Mouse (Mus musculus): ENCODE data around the gene Dpp9. TPM values are rescaled to one million over a fixed set of nuclear protein-coding genes. Genes with fewer than 3 reads are reported as not detected.

The Dpp9 gene
- polyA plus RNA-seq, 1 experiment from 2014 or later, result 22.4 TPM

GRCm38 (mm10) chr17:56229943-56230342 lies 11.2 kb upstream of the Dpp9 start:
- no peak overlapping the region for H3K4me2 ChIP-seq
- H3K36me3 ChIP-seq, result no peaks in the 10 kb centered on the region
- H3K4me1 ChIP-seq, result 0 out of 2 replicates have a peak, but pooled peaks cover 5% of the 10 kb centered on the region
- ATAC-seq (ENCODE audit: extremely low read depth, insufficient number of reproducible peaks, low FRiP score, low TSS enrichment), result no peak
- 56% methylated on average over 10 of the region's 10 CpGs for WGBS
- peaks cover 23% of the 10 kb centered on the region for H3K27me3 ChIP-seq (replicated peaks)
- no peak overlapping the region for H3K9ac ChIP-seq
- no peak overlapping the region for H3K27ac ChIP-seq (replicated peaks)
- no peak overlapping the region for H3K4me3 ChIP-seq
- no peaks in the 10 kb centered on the region for H3K9me3 ChIP-seq

DNA sequence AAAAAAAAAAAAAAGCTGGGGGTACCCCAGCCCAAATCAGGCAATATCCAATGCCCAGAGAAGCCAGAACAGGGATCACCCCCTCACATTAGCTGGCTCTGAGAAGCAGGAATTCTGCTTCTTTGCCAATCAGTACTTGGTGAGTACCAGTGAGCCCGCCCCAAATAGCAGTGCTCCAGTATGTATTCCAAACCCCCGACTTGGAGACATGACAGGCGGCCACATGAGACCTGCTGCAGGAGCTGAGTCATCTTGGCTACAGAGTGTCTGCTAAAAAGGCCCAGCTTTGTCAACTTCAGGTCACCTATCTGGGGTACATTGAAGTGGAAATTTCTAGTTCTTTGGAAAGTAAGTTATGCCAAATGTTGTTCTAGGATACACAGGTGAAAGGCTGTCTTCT lies 7.9 kb upstream of the Dpp9 start:
- no peak for ATAC-seq (ENCODE audit: extremely low read depth, insufficient number of reproducible peaks, low FRiP score, low TSS enrichment)
- no peak overlapping the region for H3K4me3 ChIP-seq
- H3K9me3 ChIP-seq, result no peaks in the 10 kb centered on the region
- no peak overlapping the region for H3K27ac ChIP-seq (replicated peaks)
- no peak overlapping the region for H3K4me2 ChIP-seq
- 53% methylated on average over 3 of the region's 3 CpGs for WGBS
- no peak overlapping the region for H3K9ac ChIP-seq
- peaks cover 11% of the 10 kb centered on the region; the same call in 1 of the 2 replicates for H3K27me3 ChIP-seq (replicated peaks)
- H3K36me3 ChIP-seq, result no peaks in the 10 kb centered on the region
- no peaks in the 10 kb centered on the region for H3K4me1 ChIP-seq

- no peak for ATAC-seq (ENCODE audit: extremely low read depth, insufficient number of reproducible peaks, low FRiP score, low TSS enrichment)
- no peak overlapping the region for H3K27ac ChIP-seq (replicated peaks)
- 24% methylated on average over 1 of the region's 1 CpGs for WGBS
Observed at GRCm38 (mm10) chr17:56224916-56225315, 6.2 kb upstream of the Dpp9 start.

GRCm38 (mm10) chr17:56219805-56220204 lies 1.1 kb upstream of the Dpp9 start:
- H3K4me2 ChIP-seq, result peak overlapping the region; percentile 89; the same call in 1 of the 2 replicates
- WGBS, result 46% methylated on average over 3 of the region's 3 CpGs
- peaks cover 24% of the 10 kb centered on the region for H3K4me1 ChIP-seq
- no peaks in the 10 kb centered on the region for H3K9me3 ChIP-seq
- H3K27ac ChIP-seq (replicated peaks), result no peak overlapping the region
- ATAC-seq (ENCODE audit: extremely low read depth, insufficient number of reproducible peaks, low FRiP score, low TSS enrichment), result no peak
- H3K36me3 ChIP-seq, result peaks cover 5% of the 10 kb centered on the region; the same call in 1 of the 2 replicates
- H3K4me3 ChIP-seq, result no peak overlapping the region
- no peaks in the 10 kb centered on the region for H3K27me3 ChIP-seq (replicated peaks)
- H3K9ac ChIP-seq, result 0 out of 2 replicates have a peak overlapping the region, but pooled peaks have one; percentile 10

More at GRCm38 (mm10) chr17:56224916-56225315, 6.2 kb upstream of the Dpp9 start:
- peaks cover 11% of the 10 kb centered on the region; the same call in 1 of the 2 replicates for H3K27me3 ChIP-seq (replicated peaks)
- no peaks in the 10 kb centered on the region for H3K9me3 ChIP-seq
- no peak overlapping the region for H3K4me2 ChIP-seq
- no peak overlapping the region for H3K4me3 ChIP-seq
- no peak overlapping the region for H3K9ac ChIP-seq
- H3K4me1 ChIP-seq, result no peaks in the 10 kb centered on the region
- H3K36me3 ChIP-seq, result no peaks in the 10 kb centered on the region

DNA sequence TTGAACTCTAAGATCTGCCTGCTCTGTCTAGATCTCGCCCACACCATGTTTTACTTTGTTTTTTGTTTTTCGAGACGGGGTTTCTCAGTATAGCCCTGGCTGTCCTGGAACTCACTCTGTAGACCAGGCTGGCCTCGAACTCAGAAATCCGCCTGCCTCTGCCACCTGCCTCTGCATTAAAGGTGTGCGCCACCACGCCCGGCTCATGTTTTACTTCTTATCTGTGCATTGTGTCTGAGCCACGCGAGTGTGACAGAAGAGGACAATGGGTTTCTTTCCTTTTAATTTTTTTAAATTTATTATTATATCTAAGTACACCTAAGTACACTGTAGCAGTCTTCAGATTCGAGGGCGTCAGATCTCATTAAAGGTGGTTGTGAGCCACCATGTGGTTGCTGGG lies 546 bp upstream of the Dpp9 start:
- H3K9ac ChIP-seq, result peak overlapping the region; percentile 97
- H3K4me1 ChIP-seq, result peaks cover 24% of the 10 kb centered on the region
- H3K9me3 ChIP-seq, result no peaks in the 10 kb centered on the region
- no peaks in the 10 kb centered on the region for H3K27me3 ChIP-seq (replicated peaks)
- peak overlapping the region; percentile 89 for H3K4me2 ChIP-seq
- H3K36me3 ChIP-seq, result peaks cover 9% of the 10 kb centered on the region
- peak overlapping the region; percentile 81 for H3K27ac ChIP-seq (replicated peaks)
- ATAC-seq (ENCODE audit: extremely low read depth, insufficient number of reproducible peaks, low FRiP score, low TSS enrichment), result no peak
- 38% methylated on average over 12 of the region's 12 CpGs for WGBS
- peak overlapping the region; percentile 79 for H3K4me3 ChIP-seq

DNA sequence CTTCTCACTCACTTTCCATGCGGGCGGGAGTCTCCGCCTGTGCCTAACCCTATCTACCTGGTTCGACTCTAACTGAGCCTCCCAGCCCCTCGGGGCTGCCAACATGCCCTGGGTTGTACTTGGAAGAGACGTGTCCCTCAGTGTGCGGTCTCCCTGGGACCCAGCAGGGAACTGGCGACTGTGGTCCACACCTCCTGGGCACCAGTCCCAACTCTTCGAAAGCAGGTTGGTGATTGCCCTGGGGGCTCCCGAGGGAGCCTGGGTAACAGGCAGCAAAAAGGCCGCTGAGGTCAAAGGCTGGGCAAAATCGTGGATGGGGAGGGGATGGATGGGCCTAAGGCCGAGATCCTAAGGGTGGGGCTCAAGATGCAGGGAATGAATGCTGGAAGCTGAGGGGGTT lies 1.0 kb downstream of the Dpp9 start:
- Histone ChIP-seq H3K4me3 (peak overlapping the region; percentile 79), H3K36me3 (peaks cover 9% of the 10 kb centered on the region), H3K9ac (peak overlapping the region; percentile 97), H3K4me1 (peaks cover 24% of the 10 kb centered on the region), H3K27me3 (replicated peaks) (no peaks in the 10 kb centered on the region), H3K27ac (replicated peaks) (no peak overlapping the region), H3K4me2 (peak overlapping the region; percentile 89), H3K9me3 (no peaks in the 10 kb centered on the region)
- 67% methylated on average over 13 of the region's 13 CpGs for WGBS
- ATAC-seq (ENCODE audit: extremely low read depth, insufficient number of reproducible peaks, low FRiP score, low TSS enrichment), result no peak

- H3K4me2 ChIP-seq, result no peak overlapping the region
- no peaks in the 10 kb centered on the region for H3K9me3 ChIP-seq
- H3K9ac ChIP-seq, result no peak overlapping the region
- no peak overlapping the region for H3K4me3 ChIP-seq
- peaks cover 38% of the 10 kb centered on the region for H3K36me3 ChIP-seq
- no peak overlapping the region for H3K27ac ChIP-seq (replicated peaks)
- H3K27me3 ChIP-seq (replicated peaks), result no peaks in the 10 kb centered on the region
- whole genome bisulfite sequencing, result 88% methylated on average over 1 of the region's 1 CpGs
- no peak for ATAC-seq (ENCODE audit: extremely low read depth, insufficient number of reproducible peaks, low FRiP score, low TSS enrichment)
- peaks cover 24% of the 10 kb centered on the region for H3K4me1 ChIP-seq
Observed at GRCm38 (mm10) chr17:56214229-56214628, 4.5 kb downstream of the Dpp9 start.

- no peak overlapping the region for H3K4me2 ChIP-seq
- no peaks in the 10 kb centered on the region for H3K27me3 ChIP-seq (replicated peaks)
- no peak for ATAC-seq (ENCODE audit: extremely low read depth, insufficient number of reproducible peaks, low FRiP score, low TSS enrichment)
- H3K9ac ChIP-seq, result no peak overlapping the region
- no peak overlapping the region for H3K4me3 ChIP-seq
- H3K9me3 ChIP-seq, result no peaks in the 10 kb centered on the region
- H3K36me3 ChIP-seq, result peaks cover 54% of the 10 kb centered on the region
- no peak overlapping the region for H3K27ac ChIP-seq (replicated peaks)
- peaks cover 19% of the 10 kb centered on the region for H3K4me1 ChIP-seq
- 52% methylated on average over 6 of the region's 6 CpGs for WGBS
Observed at GRCm38 (mm10) chr17:56212676-56213075, 6.0 kb downstream of the Dpp9 start.

DNA sequence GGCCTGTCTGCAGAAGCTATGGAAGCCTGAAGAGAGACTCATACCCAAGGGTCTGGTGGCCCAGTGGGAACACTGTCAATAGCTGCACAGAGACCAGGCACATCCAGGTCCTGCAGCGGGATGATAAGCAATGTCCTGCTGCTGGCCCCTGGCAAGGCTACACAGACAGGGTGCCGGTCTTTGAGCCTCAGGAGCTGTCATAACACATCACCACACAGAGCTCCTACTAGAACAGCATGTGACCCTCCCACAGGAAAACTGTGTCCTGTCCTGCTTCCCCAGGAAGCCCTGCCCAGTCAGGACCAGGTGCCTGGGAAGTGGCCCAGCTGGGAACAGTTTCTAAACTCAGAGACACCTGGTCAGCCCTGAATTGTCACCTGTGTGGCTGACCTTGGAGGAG lies 7.6 kb downstream of the Dpp9 start:
- Histone ChIP-seq H3K27me3 (replicated peaks) (no peaks in the 10 kb centered on the region), H3K9ac (no peak overlapping the region), H3K4me2 (no peak overlapping the region), H3K4me3 (no peak overlapping the region), H3K36me3 (peaks cover 70% of the 10 kb centered on the region), H3K9me3 (no peaks in the 10 kb centered on the region), H3K4me1 (peaks cover 3% of the 10 kb centered on the region; the same call in 1 of the 2 replicates), H3K27ac (replicated peaks) (no peak overlapping the region)
- ATAC-seq (ENCODE audit: extremely low read depth, insufficient number of reproducible peaks, low FRiP score, low TSS enrichment), result no peak
- 70% methylated on average over 2 of the region's 2 CpGs for WGBS

GRCm38 (mm10) chr17:56208821-56209220 lies 9.9 kb downstream of the Dpp9 start:
- Histone ChIP-seq H3K4me1 (no peaks in the 10 kb centered on the region), H3K9ac (no peak overlapping the region), H3K36me3 (peaks cover 83% of the 10 kb centered on the region), H3K4me2 (no peak overlapping the region), H3K27ac (replicated peaks) (no peak overlapping the region), H3K4me3 (no peak overlapping the region), H3K9me3 (no peaks in the 10 kb centered on the region), H3K27me3 (replicated peaks) (no peaks in the 10 kb centered on the region)
- 89% methylated on average over 3 of the region's 3 CpGs for WGBS
- ATAC-seq (ENCODE audit: extremely low read depth, insufficient number of reproducible peaks, low FRiP score, low TSS enrichment), result no peak

DNA sequence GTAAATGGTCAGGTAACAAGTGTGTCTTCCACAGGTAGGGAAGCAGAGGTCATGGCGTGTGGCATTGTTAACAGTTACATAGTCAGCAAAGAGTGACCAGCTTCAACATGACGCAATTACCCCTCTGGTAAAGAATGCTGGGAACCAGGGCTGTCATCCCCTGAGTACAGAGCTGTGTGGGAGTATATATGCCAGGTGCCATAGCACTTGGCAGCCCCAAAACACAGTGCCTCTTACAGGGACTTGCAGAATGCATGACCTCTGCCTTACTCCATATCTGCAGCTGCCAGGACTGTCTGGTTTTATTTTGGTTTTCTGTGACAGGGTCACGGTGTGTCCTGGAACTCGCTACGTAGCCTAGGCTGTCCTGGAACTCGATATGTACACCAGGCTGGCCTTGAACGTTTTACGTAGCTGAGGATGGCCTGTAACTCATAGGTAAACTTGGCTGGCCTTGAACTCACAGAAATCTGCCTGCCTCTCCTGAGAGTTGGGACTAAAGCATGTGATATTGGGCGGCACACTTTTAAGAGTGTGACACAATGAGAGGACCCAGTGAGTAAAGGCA lies 10.7 kb downstream of the Dpp9 start:
- WGBS, result 87% methylated on average over 9 of the region's 9 CpGs
- ATAC-seq (ENCODE audit: extremely low read depth, insufficient number of reproducible peaks, low FRiP score, low TSS enrichment), result no peak
- H3K36me3 ChIP-seq, result peaks cover 91% of the 10 kb centered on the region
- no peaks in the 10 kb centered on the region for H3K27me3 ChIP-seq (replicated peaks)
- no peaks in the 10 kb centered on the region for H3K9me3 ChIP-seq
- no peak overlapping the region for H3K4me2 ChIP-seq
- H3K27ac ChIP-seq (replicated peaks), result no peak overlapping the region
- no peak overlapping the region for H3K9ac ChIP-seq
- no peaks in the 10 kb centered on the region for H3K4me1 ChIP-seq
- no peak overlapping the region for H3K4me3 ChIP-seq

DNA sequence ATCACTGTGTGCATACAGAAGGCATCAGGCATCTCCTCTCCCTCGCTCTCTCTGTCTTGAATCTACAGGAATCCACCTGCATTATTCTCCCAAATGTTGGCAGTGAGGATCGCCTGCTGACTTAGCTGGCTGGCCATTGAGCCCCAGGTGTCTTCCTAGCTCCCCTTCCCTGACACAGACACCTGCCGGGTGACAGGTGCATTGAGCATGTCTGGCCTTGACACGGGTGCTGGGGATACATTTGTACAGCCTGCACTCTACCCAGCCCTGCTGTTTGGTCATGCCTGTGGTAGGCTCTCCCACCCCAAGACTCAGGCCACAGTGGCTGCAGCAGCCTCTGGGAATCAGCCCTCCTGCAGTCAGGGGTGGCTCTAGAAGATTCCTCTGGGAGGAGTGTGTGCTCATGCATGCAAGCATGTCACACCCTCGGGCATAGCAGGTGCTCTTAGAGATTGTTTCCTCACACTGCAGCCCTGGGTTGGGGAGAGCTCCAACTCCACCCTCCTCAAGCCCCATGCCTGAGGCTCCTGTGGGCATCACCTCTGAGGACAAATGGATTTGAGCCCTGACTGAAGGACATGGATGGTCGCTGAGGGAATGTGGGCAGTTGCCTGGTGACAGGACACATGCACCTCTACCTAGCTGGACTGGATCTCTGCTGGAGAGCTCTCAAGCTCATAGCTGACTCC lies 11.6 kb downstream of the Dpp9 start:
- Histone ChIP-seq H3K4me3 (no peak overlapping the region), H3K27ac (replicated peaks) (no peak overlapping the region), H3K9me3 (no peaks in the 10 kb centered on the region), H3K27me3 (replicated peaks) (no peaks in the 10 kb centered on the region), H3K4me2 (no peak overlapping the region), H3K9ac (no peak overlapping the region), H3K4me1 (no peaks in the 10 kb centered on the region), H3K36me3 (peaks cover 100% of the 10 kb centered on the region)
- no peak for ATAC-seq (ENCODE audit: extremely low read depth, insufficient number of reproducible peaks, low FRiP score, low TSS enrichment)
- WGBS, result 79% methylated on average over 6 of the region's 6 CpGs

Measured in heart, embryonic 13.5 days (tissue).